Comparison of ENCODE assay signal across 28 mouse cellular contexts in genomic region chr1:155808261-155808660, GRCm38 (mm10). TPM values are rescaled to one million over a fixed set of nuclear protein-coding genes. Genes with fewer than 3 reads are reported as not detected.
"Had no signal": no experiment of that assay in that cellular context is flagged by ENCODE, and none has a peak within 500 bp of the region (broad histone marks: within the 10 kb centered on the region; RNA-seq: fewer than 3 reads in every experiment).

No protein-coding gene starts in this region.

- H3K4me2 ChIP-seq: heart, embryonic 12.5 days; hindbrain, embryonic 12.5 days; hindbrain, embryonic 14.5 days; intestine, embryonic 15.5 days; limb, embryonic 12.5 days had no signal

- DNase-seq: gastrocnemius, adult 2 months; gastrocnemius, postnatal 10 days; gastrocnemius, postnatal 25 days; heart, adult 18-20 months; heart, postnatal 10 days; heart, postnatal 4 days; kidney, adult 18-20 months; kidney, adult 8-10 months; kidney, postnatal 10 days; kidney, postnatal 25 days; kidney, postnatal 4 days had no signal

- H3K9me3 ChIP-seq: heart, embryonic 10.5 days; heart, embryonic 12.5 days; hindbrain, embryonic 10.5 days; hindbrain, embryonic 12.5 days; intestine, embryonic 15.5 days; limb, embryonic 10.5 days; limb, embryonic 12.5 days had no signal

- H3K9ac ChIP-seq: heart, embryonic 12.5 days; hindbrain, embryonic 12.5 days; hindbrain, embryonic 14.5 days; intestine, embryonic 15.5 days; limb, embryonic 12.5 days had no signal

- H3K36me3 ChIP-seq: hindbrain, embryonic 12.5 days; intestine, embryonic 15.5 days had no signal

- ATAC-seq: hindbrain, embryonic 16.5 days; inflammation-experienced regulatory T-cells, adult 6 months; intestine, embryonic 15.5 days; intestine, postnatal 0 days had no signal

- H3K27ac ChIP-seq: gastrocnemius, adult 2 months; heart, embryonic 10.5 days; hindbrain, embryonic 10.5 days; hindbrain, embryonic 12.5 days; hindbrain, embryonic 14.5 days; intestine, embryonic 15.5 days; layer of hippocampus, adult 2 months; left cerebral cortex, adult 2 months; limb, embryonic 10.5 days; limb, embryonic 12.5 days had no signal

- H3K27me3 ChIP-seq: heart, embryonic 12.5 days; hindbrain, embryonic 12.5 days; intestine, embryonic 15.5 days; limb, embryonic 12.5 days had no signal

- H3K4me3 ChIP-seq: gastrocnemius, adult 2 months; heart, embryonic 10.5 days; heart, embryonic 12.5 days; hindbrain, embryonic 10.5 days; hindbrain, embryonic 12.5 days; intestine, embryonic 15.5 days; layer of hippocampus, adult 2 months; left cerebral cortex, adult 2 months; limb, embryonic 10.5 days; limb, embryonic 12.5 days had no signal

RNA-seq across cellular contexts. Expression of gene Lhx4, which starts 56.8 kb away (rescaled TPM):
- polyA plus RNA-seq: frontal cortex, adult 2 months; heart, embryonic 10.5 days; heart, embryonic 12.5 days; heart, embryonic 16.5 days; inflammation-experienced regulatory T-cells, adult 6 months; intestine, embryonic 15.5 days; kidney, embryonic 16.5 days; limb, embryonic 10.5 days; limb, embryonic 12.5 days; limb, embryonic 14.5 days had no signal
